Mouse (Mus musculus) forebrain, postnatal 0 days (tissue): Measurements from ENCODE around the gene Slc38a11. TPM values are rescaled to one million over a fixed set of nuclear protein-coding genes. Genes with fewer than 3 reads are reported as not detected.

Source experiments
- ATAC-seq: fragments of 200-750 bp; cut with Nextera tagmentation; 2 replicates; pipeline ENCODE4 v1.8.0; 2017; ENCODE audit warnings: mild to moderate bottlenecking, moderate library complexity
- DNase-seq: peaks from one replicate; pipeline ENCODE4 v3.0.0-alpha.2; 2015
- H3K27ac ChIP-seq: fragments of 300-500 bp; sonication (generic); 2 replicates; pipeline ENCODE4 v1.5.1; 2014; ENCODE audit warnings: low read depth, mild to moderate bottlenecking, antibody characterized with exemption, low read length, moderate library complexity, mixed read lengths
- H3K27me3 ChIP-seq: fragments of 300-500 bp; sonication (generic); 2 replicates; pipeline ENCODE4 v1.6.1; 2014; ENCODE audit warnings: mild to moderate bottlenecking, low read length, mixed read lengths; ENCODE audit not compliant: insufficient read depth
- H3K36me3 ChIP-seq: fragments of 300-500 bp; sonication (generic); 2 replicates; pipeline ENCODE4 v1.6.1; 2014; ENCODE audit warnings: mild to moderate bottlenecking, moderate library complexity; ENCODE audit not compliant: insufficient read depth
- H3K4me1 ChIP-seq: fragments of 300-500 bp; sonication (generic); 2 replicates; pipeline ENCODE4 v1.6.1; 2014; ENCODE audit warnings: antibody characterized with exemption; ENCODE audit not compliant: insufficient read depth
- H3K4me2 ChIP-seq: fragments of 300-500 bp; sonication (generic); 2 replicates; pipeline ENCODE4 v1.6.1; 2014; ENCODE audit warnings: low read depth, mild to moderate bottlenecking, moderate library complexity
- H3K4me3 ChIP-seq: fragments of 300-500 bp; sonication (generic); 2 replicates; pipeline ENCODE4 v1.5.1; 2014; ENCODE audit warnings: low read depth, low read length, mixed read lengths
- H3K9ac ChIP-seq: fragments of 300-500 bp; sonication (generic); 2 replicates; pipeline ENCODE4 v1.6.1; 2014; ENCODE audit warnings: mild to moderate bottlenecking
- H3K9me3 ChIP-seq: fragments of 300-500 bp; sonication (generic); 2 replicates; pipeline ENCODE4 v1.6.1; 2016; ENCODE audit warnings: low read length
- CTCF ChIP-seq: sonication (generic); IDR thresholded peaks from 2 replicates; pipeline ENCODE4 v1.5.1; 2016; ENCODE audit warnings: antibody characterized with exemption, control low read depth, low read depth
- WGBS: fragments of 180-500 bp; shearing (Covaris S2); extraction: QIAGEN DNeasy Blood & Tissue Kit; methylation state at CpG from one replicate; pipeline ENCODE4 v1.1.7; 2014; 5-methylcytosine and 5-hydroxymethylcytosine counted together
- microRNA-seq, 2 experiments: library from miRNA; unstranded; fragments of <30 nt; microRNA quantifications; one replicate each; pipeline ENCODE4; 2016
- polyA plus RNA-seq: library from polyadenylated mRNA; unstranded; fragments of >200 nt; fragmentation: Nextera tagmentation; extraction: Ambion mirVana; gene quantifications from 2 replicates; pipeline ENCODE4 v1.2.1, GENCODE M21; 2015
- total RNA-seq: library from RNA; depleted of rRNA; stranded (reverse); fragments of >200 nt; gene quantifications from 2 replicates; pipeline ENCODE4 v1.2.3, GENCODE M21; 2014; rRNA removed

Slc38a11 gene
- total and polyA plus RNA-seq, 2 experiments from 2014 or later = 0.92 to 4.1 TPM

GRCm38 (mm10) chr2:65275443-65276061 lies 88.3 kb downstream of the Slc38a11 start:
- Histone ChIP-seq H3K4me2 (no peak overlapping the region), H3K9me3 (no peaks in the 10 kb centered on the region), H3K27ac (no peak overlapping the region), H3K4me1 (no peaks in the 10 kb centered on the region), H3K9ac (no peak overlapping the region), H3K4me3 (no peak overlapping the region), H3K27me3 (no peaks in the 10 kb centered on the region), H3K36me3 (no peaks in the 10 kb centered on the region)
- ATAC-seq (peak; percentile 63), DNase-seq (peak; percentile 40)
- TF ChIP-seq CTCF = no peak
- WGBS = 16% methylated on average over 6 of the region's 6 CpGs

GRCm38 (mm10) chr2:65273910-65274309 lies 89.9 kb downstream of the Slc38a11 start:
- H3K27ac ChIP-seq = no peak overlapping the region
- DNase-seq (no peak), ATAC-seq (no peak)
- H3K36me3 ChIP-seq = no peaks in the 10 kb centered on the region
- no peaks in the 10 kb centered on the region for H3K4me1 ChIP-seq
- no peak overlapping the region for H3K4me2 ChIP-seq
- H3K9me3 ChIP-seq = no peaks in the 10 kb centered on the region
- no peak overlapping the region for H3K9ac ChIP-seq
- H3K4me3 ChIP-seq = no peak overlapping the region
- no peaks in the 10 kb centered on the region for H3K27me3 ChIP-seq
- no peak for TF ChIP-seq CTCF
- 48% methylated on average over 2 of the region's 2 CpGs for WGBS

GRCm38 (mm10) chr2:65268731-65269130 lies 95.1 kb downstream of the Slc38a11 start:
- WGBS = 88% methylated on average over 6 of the region's 6 CpGs
- no peaks in the 10 kb centered on the region for H3K9me3 ChIP-seq
- no peaks in the 10 kb centered on the region for H3K4me1 ChIP-seq
- H3K36me3 ChIP-seq = no peaks in the 10 kb centered on the region
- no peak overlapping the region for H3K27ac ChIP-seq
- TF ChIP-seq CTCF = no peak
- DNase-seq (no peak), ATAC-seq (no peak)
- H3K4me3 ChIP-seq = no peak overlapping the region
- no peak overlapping the region for H3K9ac ChIP-seq
- H3K27me3 ChIP-seq = no peaks in the 10 kb centered on the region
- no peak overlapping the region for H3K4me2 ChIP-seq

GRCm38 (mm10) chr2:65267834-65268233 lies 96.0 kb downstream of the Slc38a11 start:
- no peaks in the 10 kb centered on the region for H3K9me3 ChIP-seq
- DNase-seq (no peak), ATAC-seq (no peak)
- H3K4me3 ChIP-seq = no peak overlapping the region
- H3K4me2 ChIP-seq = no peak overlapping the region
- H3K4me1 ChIP-seq = no peaks in the 10 kb centered on the region
- 15% methylated on average over 4 of the region's 4 CpGs for WGBS
- TF ChIP-seq CTCF = no peak
- H3K36me3 ChIP-seq = no peaks in the 10 kb centered on the region
- H3K27ac ChIP-seq = no peak overlapping the region
- H3K9ac ChIP-seq = no peak overlapping the region
- H3K27me3 ChIP-seq = no peaks in the 10 kb centered on the region

GRCm38 (mm10) chr2:65266576-65267299 lies 97.1 kb downstream of the Slc38a11 start:
- H3K9ac ChIP-seq = no peak overlapping the region
- WGBS = 86% methylated on average over 5 of the region's 5 CpGs
- no peak for TF ChIP-seq CTCF
- no peak overlapping the region for H3K4me3 ChIP-seq
- ATAC-seq (no peak), DNase-seq (no peak)
- no peaks in the 10 kb centered on the region for H3K36me3 ChIP-seq
- no peaks in the 10 kb centered on the region for H3K9me3 ChIP-seq
- no peaks in the 10 kb centered on the region for H3K4me1 ChIP-seq
- H3K27me3 ChIP-seq = no peaks in the 10 kb centered on the region
- no peak overlapping the region for H3K4me2 ChIP-seq
- H3K27ac ChIP-seq = no peak overlapping the region

Small RNAs within 50 kb of the gene (microRNA-seq; reads per million reads assigned to microRNA genes)
- gene Mir6337 = 0 reads per million in 2 experiments

Other genes with a start within 250 kb of the Slc38a11 start
- gene Cobll1, start 124.6 kb downstream of the Slc38a11 start, total RNA-seq = 2.3 and 3.6 TPM in 2 replicates
- gene Cobll1, start 124.6 kb downstream of the Slc38a11 start, polyA plus RNA-seq = 1.5 and 3.2 TPM in 2 replicates
- gene Scn3a, start 203.6 kb upstream of the Slc38a11 start, total RNA-seq = 74.5 and 86.2 TPM in 2 replicates
- 22.0 and 36.0 TPM in 2 replicates for gene Scn3a, start 203.6 kb upstream of the Slc38a11 start, polyA plus RNA-seq